Mouse (Mus musculus) midbrain, embryonic 13.5 days (tissue): Measurements from ENCODE around the gene Memo1. TPM values are rescaled to one million over a fixed set of nuclear protein-coding genes. Genes with fewer than 3 reads are reported as not detected.

Experiments used
- ATAC-seq: fragments of 200-750 bp; cut with Nextera tagmentation; 2 replicates; pipeline ENCODE4 v1.8.0; 2017; ENCODE audit warnings: mild to moderate bottlenecking, moderate TSS enrichment, moderate library complexity
- H3K27ac ChIP-seq: fragments of 300-500 bp; sonication (generic); 2 replicates; pipeline ENCODE4 v1.5.1; 2015; ENCODE audit warnings: inconsistent platforms, mild to moderate bottlenecking, moderate library complexity
- H3K27me3 ChIP-seq: fragments of 300-500 bp; sonication (generic); 2 replicates; pipeline ENCODE4 v1.6.1; 2015; ENCODE audit warnings: mild to moderate bottlenecking, inconsistent platforms
- H3K36me3 ChIP-seq: fragments of 300-500 bp; sonication (generic); 2 replicates; pipeline ENCODE4 v1.6.1; 2015; ENCODE audit warnings: mild to moderate bottlenecking, inconsistent platforms
- H3K4me1 ChIP-seq: fragments of 300-500 bp; sonication (generic); replicated peaks from 2 replicates; pipeline ENCODE4 v1.6.1; 2015; ENCODE audit warnings: inconsistent platforms
- H3K4me2 ChIP-seq: fragments of 300-500 bp; sonication (generic); replicated peaks from 2 replicates; pipeline ENCODE4 v1.6.1; 2015; ENCODE audit warnings: moderate library complexity, mild to moderate bottlenecking, inconsistent platforms
- H3K4me3 ChIP-seq: fragments of 300-500 bp; sonication (generic); replicated peaks from 2 replicates; pipeline ENCODE4 v1.5.1; 2015; ENCODE audit warnings: mild to moderate bottlenecking, inconsistent platforms
- H3K9ac ChIP-seq: fragments of 300-500 bp; sonication (generic); replicated peaks from 2 replicates; pipeline ENCODE4 v1.6.1; 2015; ENCODE audit warnings: mild to moderate bottlenecking, inconsistent platforms
- H3K9me3 ChIP-seq: fragments of 300-500 bp; sonication (generic); 2 replicates; pipeline ENCODE4 v1.6.1; 2016; ENCODE audit warnings: mild to moderate bottlenecking, inconsistent platforms
- WGBS: fragments of 180-500 bp; shearing (Covaris S2); methylation state at CpG from one replicate; pipeline ENCODE4 v1.1.7; 2015; 5-methylcytosine and 5-hydroxymethylcytosine counted together
- polyA plus RNA-seq: library from polyadenylated mRNA; unstranded; fragments of >200 nt; fragmentation: Nextera tagmentation; extraction: Ambion mirVana; gene quantifications from 2 replicates; pipeline ENCODE4 v1.2.1, GENCODE M21; 2015

Memo1 gene
- polyA plus RNA-seq, 1 experiment from 2014 or later, result 66.3 TPM

GRCm38 (mm10) chr17:74291640-74292361 is 3.5 kb downstream of the Memo1 start:
- Histone ChIP-seq H3K36me3 (0 out of 2 replicates have a peak, but pooled peaks cover 6% of the 10 kb centered on the region), H3K9me3 (no peaks in the 10 kb centered on the region), H3K27me3 (no peaks in the 10 kb centered on the region), H3K4me2 (no peak overlapping the region), H3K27ac (no peak overlapping the region), H3K9ac (no peak overlapping the region), H3K4me3 (no peak overlapping the region), H3K4me1 (peaks cover 27% of the 10 kb centered on the region)
- ATAC-seq, result no peak
- WGBS, result 81% methylated on average over 4 of the region's 4 CpGs

- peaks cover 27% of the 10 kb centered on the region for H3K4me1 ChIP-seq
- no peaks in the 10 kb centered on the region for H3K27me3 ChIP-seq
- no peak overlapping the region for H3K27ac ChIP-seq
- H3K4me2 ChIP-seq, result no peak overlapping the region
- no peak for ATAC-seq
- H3K36me3 ChIP-seq, result 0 out of 2 replicates have a peak, but pooled peaks cover 6% of the 10 kb centered on the region
- no peak overlapping the region for H3K4me3 ChIP-seq
- H3K9ac ChIP-seq, result no peak overlapping the region
- H3K9me3 ChIP-seq, result no peaks in the 10 kb centered on the region
Observed at GRCm38 (mm10) chr17:74290869-74291268, 4.5 kb downstream of the Memo1 start.

- Histone ChIP-seq H3K36me3 (0 out of 2 replicates have a peak, but pooled peaks cover 6% of the 10 kb centered on the region), H3K4me1 (peaks cover 27% of the 10 kb centered on the region), H3K4me3 (no peak overlapping the region), H3K4me2 (no peak overlapping the region), H3K27ac (no peak overlapping the region), H3K9me3 (no peaks in the 10 kb centered on the region), H3K27me3 (no peaks in the 10 kb centered on the region), H3K9ac (no peak overlapping the region)
- 81% methylated on average over 3 of the region's 3 CpGs for WGBS
- no peak for ATAC-seq
Observed at GRCm38 (mm10) chr17:74290198-74290597, 5.1 kb downstream of the Memo1 start.

GRCm38 (mm10) chr17:74288626-74289025 is 6.7 kb downstream of the Memo1 start:
- ATAC-seq, result no peak
- H3K9me3 ChIP-seq, result no peaks in the 10 kb centered on the region
- peaks cover 26% of the 10 kb centered on the region for H3K4me1 ChIP-seq
- 0 out of 2 replicates have a peak, but pooled peaks cover 6% of the 10 kb centered on the region for H3K36me3 ChIP-seq
- no peak overlapping the region for H3K27ac ChIP-seq
- no peaks in the 10 kb centered on the region for H3K27me3 ChIP-seq
- H3K4me3 ChIP-seq, result no peak overlapping the region
- no peak overlapping the region for H3K4me2 ChIP-seq
- 94% methylated on average over 2 of the region's 2 CpGs for WGBS
- no peak overlapping the region for H3K9ac ChIP-seq

- WGBS, result 88% methylated on average over 4 of the region's 4 CpGs
- Histone ChIP-seq H3K9ac (no peak overlapping the region), H3K27ac (no peak overlapping the region), H3K4me2 (no peak overlapping the region), H3K36me3 (0 out of 2 replicates have a peak, but pooled peaks cover 6% of the 10 kb centered on the region), H3K4me3 (no peak overlapping the region), H3K4me1 (peaks cover 6% of the 10 kb centered on the region), H3K9me3 (no peaks in the 10 kb centered on the region), H3K27me3 (no peaks in the 10 kb centered on the region)
- no peak for ATAC-seq
Observed at GRCm38 (mm10) chr17:74286140-74286730, 9.1 kb downstream of the Memo1 start.

- Histone ChIP-seq H3K9ac (no peak overlapping the region), H3K4me1 (peaks cover under 1% of the 10 kb centered on the region), H3K9me3 (no peaks in the 10 kb centered on the region), H3K27me3 (no peaks in the 10 kb centered on the region), H3K27ac (no peak overlapping the region), H3K4me3 (no peak overlapping the region), H3K4me2 (no peak overlapping the region), H3K36me3 (0 out of 2 replicates have a peak, but pooled peaks cover 6% of the 10 kb centered on the region)
- 87% methylated on average over 2 of the region's 2 CpGs for WGBS
- no peak for ATAC-seq
Observed at GRCm38 (mm10) chr17:74285730-74286129, 9.6 kb downstream of the Memo1 start.

- 87% methylated on average over 2 of the region's 2 CpGs for WGBS
- H3K9ac ChIP-seq, result no peak overlapping the region
- 0 out of 2 replicates have a peak, but pooled peaks cover 6% of the 10 kb centered on the region for H3K36me3 ChIP-seq
- no peak overlapping the region for H3K4me3 ChIP-seq
- H3K4me2 ChIP-seq, result no peak overlapping the region
- no peaks in the 10 kb centered on the region for H3K27me3 ChIP-seq
- no peak for ATAC-seq
- no peaks in the 10 kb centered on the region for H3K4me1 ChIP-seq
- H3K27ac ChIP-seq, result no peak overlapping the region
- no peaks in the 10 kb centered on the region for H3K9me3 ChIP-seq
Observed at GRCm38 (mm10) chr17:74284397-74285115, 10.8 kb downstream of the Memo1 start.

- H3K4me1 ChIP-seq, result no peaks in the 10 kb centered on the region
- no peaks in the 10 kb centered on the region for H3K36me3 ChIP-seq
- H3K4me2 ChIP-seq, result no peak overlapping the region
- no peak overlapping the region for H3K9ac ChIP-seq
- ATAC-seq, result no peak
- WGBS, result 97% methylated on average over 3 of the region's 3 CpGs
- no peak overlapping the region for H3K27ac ChIP-seq
- no peak overlapping the region for H3K4me3 ChIP-seq
- no peaks in the 10 kb centered on the region for H3K9me3 ChIP-seq
- H3K27me3 ChIP-seq, result no peaks in the 10 kb centered on the region
Observed at GRCm38 (mm10) chr17:74282024-74282423, 13.3 kb downstream of the Memo1 start.

GRCm38 (mm10) chr17:74278966-74279869 is 16.1 kb downstream of the Memo1 start:
- Histone ChIP-seq H3K27me3 (no peaks in the 10 kb centered on the region), H3K4me3 (no peak overlapping the region), H3K9ac (no peak overlapping the region), H3K9me3 (no peaks in the 10 kb centered on the region), H3K4me1 (no peaks in the 10 kb centered on the region), H3K27ac (no peak overlapping the region), H3K4me2 (no peak overlapping the region), H3K36me3 (0 out of 2 replicates have a peak, but pooled peaks cover 4% of the 10 kb centered on the region)
- peak; percentile 37; the same call in 1 of the 2 replicates for ATAC-seq
- 95% methylated on average over 8 of the region's 8 CpGs for WGBS

- no peak overlapping the region for H3K4me3 ChIP-seq
- 0 out of 2 replicates have a peak, but pooled peaks cover 4% of the 10 kb centered on the region for H3K36me3 ChIP-seq
- H3K4me2 ChIP-seq, result no peak overlapping the region
- H3K9ac ChIP-seq, result no peak overlapping the region
- no peaks in the 10 kb centered on the region for H3K9me3 ChIP-seq
- H3K4me1 ChIP-seq, result no peaks in the 10 kb centered on the region
- no peaks in the 10 kb centered on the region for H3K27me3 ChIP-seq
- H3K27ac ChIP-seq, result no peak overlapping the region
- ATAC-seq, result no peak
- WGBS, result 78% methylated on average over 3 of the region's 3 CpGs
Observed at GRCm38 (mm10) chr17:74274471-74274870, 20.9 kb downstream of the Memo1 start.

- 0 out of 2 replicates have a peak, but pooled peaks cover 5% of the 10 kb centered on the region for H3K36me3 ChIP-seq
- H3K4me1 ChIP-seq, result no peaks in the 10 kb centered on the region
- H3K27me3 ChIP-seq, result no peaks in the 10 kb centered on the region
- no peak overlapping the region for H3K4me2 ChIP-seq
- H3K27ac ChIP-seq, result no peak overlapping the region
- WGBS, result 81% methylated on average over 16 of the region's 16 CpGs
- H3K4me3 ChIP-seq, result no peak overlapping the region
- H3K9ac ChIP-seq, result no peak overlapping the region
- no peaks in the 10 kb centered on the region for H3K9me3 ChIP-seq
- ATAC-seq, result peak; percentile 34; the same call in 1 of the 2 replicates
Observed at GRCm38 (mm10) chr17:74272683-74273205, 22.6 kb downstream of the Memo1 start.
